Mouse (Mus musculus) left cerebral cortex, adult 8-10 months (tissue): ENCODE results near the gene Ace. TPM values are rescaled to one million over a fixed set of nuclear protein-coding genes. Genes with fewer than 3 reads are reported as not detected.

Experiments used
- total RNA-seq, 4 experiments: library from RNA; stranded (reverse); gene quantifications; 2 replicates each; pipeline ENCODE4 v1.2.4; 2022

Ace gene
- total RNA-seq, 4 experiments from 2014 or later, result 18.6 to 24.5 (median 20.5) TPM

Other genes with a start within 250 kb of the Ace start
- 10 to 100 TPM; 86.6 to 90.7 (median 89.1) TPM for gene Cyb561, start 14.6 kb upstream of the Ace start, total RNA-seq
- not detected for gene Ace3, start 26.7 kb downstream of the Ace start, total RNA-seq
- gene Kcnh6, start 40.2 kb downstream of the Ace start, total RNA-seq, result 1 to 10 TPM; 1.9 to 2.6 (median 2.2) TPM
- gene Dcaf7, start 68.9 kb downstream of the Ace start, total RNA-seq, result 100 to 1,000 TPM; 126 to 137 (median 132) TPM
- gene Taco1, start 98.1 kb downstream of the Ace start, total RNA-seq, result 10 to 100 TPM; 16.1 to 18.2 (median 17.2) TPM
- gene Map3k3, start 116.7 kb downstream of the Ace start, total RNA-seq, result 10 to 100 TPM; 28.2 to 31.8 (median 28.7) TPM
- 1 to 10 TPM in 1 of 4 experiments, not detected in 3; 1.7 TPM for gene Gm10840, start 192.9 kb downstream of the Ace start, total RNA-seq
- 10 to 100 TPM; 79.3 to 90.2 (median 86.9) TPM for gene Limd2, start 192.9 kb downstream of the Ace start, total RNA-seq
- gene Strada, start 234.2 kb downstream of the Ace start, total RNA-seq, result 10 to 100 TPM; 29.0 to 34.0 (median 30.3) TPM
- 10 to 100 TPM; 83.3 to 93.9 (median 86.2) TPM for gene Ccdc47, start 248.4 kb downstream of the Ace start, total RNA-seq
- 10 to 100 TPM; 64.8 to 69.6 (median 68.7) TPM for gene Ddx42, start 249.0 kb downstream of the Ace start, total RNA-seq